Mouse (Mus musculus): ENCODE data around the gene Myrip. TPM values are rescaled to one million over a fixed set of nuclear protein-coding genes. Genes with fewer than 3 reads are reported as not detected.
A peak's percentile ranks its signal among the peaks of the same experiment; 100 is the strongest.

Myrip gene
- polyA plus RNA-seq, 1 experiment from 2014 or later, result 0.86 TPM

DNA sequence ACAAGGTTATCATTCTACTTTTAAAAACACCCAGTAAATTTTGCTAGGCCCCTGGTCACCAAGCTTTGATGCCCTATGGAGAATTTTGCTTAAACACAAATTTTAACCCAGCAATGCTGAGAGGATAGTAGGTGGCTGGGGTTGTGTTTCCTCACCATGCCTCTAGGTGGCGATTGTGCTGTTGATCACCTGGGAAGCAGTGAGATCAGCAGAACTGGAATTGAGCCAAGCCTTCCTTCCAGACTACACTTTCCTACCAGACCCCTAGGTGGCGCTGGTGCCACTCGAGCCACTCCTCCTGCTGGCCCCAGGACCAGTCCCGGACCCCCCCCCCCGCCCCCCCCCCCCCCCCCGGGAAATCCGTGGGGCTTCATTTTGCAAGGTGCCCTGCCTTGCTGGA lies 114.2 kb downstream of the Myrip start:
- Histone ChIP-seq H3K36me3 (ENCODE audit: control insufficient read depth, insufficient read depth, low read length) (no peaks in the 10 kb centered on the region), H3K27me3 (ENCODE audit: control insufficient read depth, insufficient read depth, low read length) (no peaks in the 10 kb centered on the region), H3K27ac (ENCODE audit: low read depth, low read length) (no peak overlapping the region), H3K4me2 (ENCODE audit: low read depth, low read length, severe bottlenecking) (no peak overlapping the region), H3K4me3 (ENCODE audit: low read depth, low read length) (no peak overlapping the region), H3K9ac (ENCODE audit: low read length) (no peak overlapping the region), H3K9me3 (ENCODE audit: control insufficient read depth, low read length) (no peaks in the 10 kb centered on the region), H3K4me1 (replicated peaks; ENCODE audit: control insufficient read depth, insufficient read depth, low read length) (no peaks in the 10 kb centered on the region)
- WGBS, result 0% methylated on average over 4 of the region's 7 CpGs
- DNase-seq (ENCODE audit: low spot score), result peak; percentile 89
- peak; percentile 27; the same call in 1 of the 2 replicates for ATAC-seq (replicated peaks; ENCODE audit: low FRiP score)

GRCm38 (mm10) chr9:120416151-120416550 lies 114.8 kb downstream of the Myrip start:
- ATAC-seq (replicated peaks; ENCODE audit: low FRiP score) (no peak), DNase-seq (ENCODE audit: low spot score) (no peak)
- Histone ChIP-seq H3K27me3 (ENCODE audit: control insufficient read depth, insufficient read depth, low read length) (no peaks in the 10 kb centered on the region), H3K9ac (ENCODE audit: low read length) (no peak overlapping the region), H3K36me3 (ENCODE audit: control insufficient read depth, insufficient read depth, low read length) (no peaks in the 10 kb centered on the region), H3K4me2 (ENCODE audit: low read depth, low read length, severe bottlenecking) (no peak overlapping the region), H3K4me3 (ENCODE audit: low read depth, low read length) (no peak overlapping the region), H3K9me3 (ENCODE audit: control insufficient read depth, low read length) (no peaks in the 10 kb centered on the region), H3K4me1 (replicated peaks; ENCODE audit: control insufficient read depth, insufficient read depth, low read length) (no peaks in the 10 kb centered on the region), H3K27ac (ENCODE audit: low read depth, low read length) (no peak overlapping the region)
- WGBS, result 91% methylated on average over 5 of the region's 5 CpGs

GRCm38 (mm10) chr9:120416729-120417128 lies 115.4 kb downstream of the Myrip start:
- no peak for ATAC-seq (replicated peaks; ENCODE audit: low FRiP score)
- no peaks in the 10 kb centered on the region for H3K36me3 ChIP-seq (ENCODE audit: control insufficient read depth, insufficient read depth, low read length)
- 84% methylated on average over 5 of the region's 5 CpGs for WGBS
- H3K9ac ChIP-seq (ENCODE audit: low read length), result no peak overlapping the region
- H3K27ac ChIP-seq (ENCODE audit: low read depth, low read length), result no peak overlapping the region
- H3K27me3 ChIP-seq (ENCODE audit: control insufficient read depth, insufficient read depth, low read length), result no peaks in the 10 kb centered on the region
- DNase-seq (ENCODE audit: low spot score), result no peak
- H3K9me3 ChIP-seq (ENCODE audit: control insufficient read depth, low read length), result no peaks in the 10 kb centered on the region
- H3K4me1 ChIP-seq (replicated peaks; ENCODE audit: control insufficient read depth, insufficient read depth, low read length), result no peaks in the 10 kb centered on the region
- no peak overlapping the region for H3K4me3 ChIP-seq (ENCODE audit: low read depth, low read length)
- no peak overlapping the region for H3K4me2 ChIP-seq (ENCODE audit: low read depth, low read length, severe bottlenecking)

- Histone ChIP-seq H3K36me3 (ENCODE audit: control insufficient read depth, insufficient read depth, low read length) (no peaks in the 10 kb centered on the region), H3K4me2 (ENCODE audit: low read depth, low read length, severe bottlenecking) (no peak overlapping the region), H3K4me3 (ENCODE audit: low read depth, low read length) (no peak overlapping the region), H3K9ac (ENCODE audit: low read length) (no peak overlapping the region), H3K4me1 (replicated peaks; ENCODE audit: control insufficient read depth, insufficient read depth, low read length) (no peaks in the 10 kb centered on the region), H3K9me3 (ENCODE audit: control insufficient read depth, low read length) (no peaks in the 10 kb centered on the region), H3K27me3 (ENCODE audit: control insufficient read depth, insufficient read depth, low read length) (no peaks in the 10 kb centered on the region), H3K27ac (ENCODE audit: low read depth, low read length) (no peak overlapping the region)
- WGBS, result 87% methylated on average over 7 of the region's 7 CpGs
- DNase-seq (ENCODE audit: low spot score) (no peak), ATAC-seq (replicated peaks; ENCODE audit: low FRiP score) (no peak)
Measured at GRCm38 (mm10) chr9:120418582-120418981, 117.3 kb downstream of the Myrip start.

DNA sequence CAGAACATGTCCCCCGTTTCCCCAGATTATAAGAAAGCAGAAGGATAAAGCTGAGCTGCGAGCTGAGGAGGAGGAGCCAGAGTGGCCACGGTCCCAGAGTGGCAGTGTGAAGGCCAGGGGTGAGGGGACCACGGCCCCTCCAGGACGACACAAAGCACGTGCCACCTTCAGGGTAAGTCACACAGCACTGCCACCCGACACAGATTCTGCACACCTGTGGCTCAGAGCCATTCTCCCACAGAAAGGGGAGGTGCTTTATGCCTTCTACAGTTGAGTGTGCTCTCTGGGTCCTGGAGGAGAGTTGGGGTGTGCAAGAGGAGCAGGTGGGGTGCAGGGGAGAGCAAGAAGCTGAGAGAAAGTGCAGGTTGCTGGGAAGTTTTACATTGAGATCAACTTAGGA lies 123.3 kb downstream of the Myrip start:
- WGBS, result 74% methylated on average over 7 of the region's 7 CpGs
- no peaks in the 10 kb centered on the region for H3K9me3 ChIP-seq (ENCODE audit: control insufficient read depth, low read length)

DNA sequence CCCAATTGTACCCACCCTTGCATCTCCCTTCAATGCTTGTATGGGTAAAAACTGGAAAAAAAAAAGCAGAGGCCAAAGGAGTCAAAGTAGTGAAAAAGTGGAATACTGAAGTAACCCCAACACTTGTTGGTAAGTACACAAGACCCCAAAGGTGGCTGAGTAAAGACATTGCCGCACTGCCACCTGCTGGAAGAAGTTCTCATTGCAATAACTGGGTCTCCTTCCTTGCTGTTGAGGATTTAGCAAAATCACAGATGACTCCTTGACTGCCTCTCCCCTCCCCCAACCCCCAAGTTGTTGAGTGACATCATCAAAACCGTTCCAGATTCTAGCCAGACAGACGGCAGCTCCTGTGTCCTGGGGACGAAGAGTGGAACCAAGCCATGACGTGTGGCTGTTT lies 124.5 kb downstream of the Myrip start:
- WGBS, result 39% methylated on average over 5 of the region's 5 CpGs
- Histone ChIP-seq H3K4me2 (ENCODE audit: low read depth, low read length, severe bottlenecking) (no peak overlapping the region), H3K27me3 (ENCODE audit: control insufficient read depth, insufficient read depth, low read length) (no peaks in the 10 kb centered on the region), H3K4me1 (replicated peaks; ENCODE audit: control insufficient read depth, insufficient read depth, low read length) (no peaks in the 10 kb centered on the region), H3K9ac (ENCODE audit: low read length) (no peak overlapping the region), H3K27ac (ENCODE audit: low read depth, low read length) (no peak overlapping the region), H3K9me3 (ENCODE audit: control insufficient read depth, low read length) (no peaks in the 10 kb centered on the region), H3K36me3 (ENCODE audit: control insufficient read depth, insufficient read depth, low read length) (no peaks in the 10 kb centered on the region), H3K4me3 (ENCODE audit: low read depth, low read length) (no peak overlapping the region)
- DNase-seq (ENCODE audit: low spot score) (peak; percentile 86), ATAC-seq (replicated peaks; ENCODE audit: low FRiP score) (no peak)

More for the DNA sequence above, 123.3 kb downstream of the Myrip start:
- no peaks in the 10 kb centered on the region for H3K4me1 ChIP-seq (replicated peaks; ENCODE audit: control insufficient read depth, insufficient read depth, low read length)
- no peaks in the 10 kb centered on the region for H3K27me3 ChIP-seq (ENCODE audit: control insufficient read depth, insufficient read depth, low read length)
- H3K9ac ChIP-seq (ENCODE audit: low read length), result no peak overlapping the region
- H3K36me3 ChIP-seq (ENCODE audit: control insufficient read depth, insufficient read depth, low read length), result no peaks in the 10 kb centered on the region
- no peak overlapping the region for H3K4me3 ChIP-seq (ENCODE audit: low read depth, low read length)
- ATAC-seq (replicated peaks; ENCODE audit: low FRiP score), result no peak
- no peak overlapping the region for H3K27ac ChIP-seq (ENCODE audit: low read depth, low read length)
- no peak for DNase-seq (ENCODE audit: low spot score)
- no peak overlapping the region for H3K4me2 ChIP-seq (ENCODE audit: low read depth, low read length, severe bottlenecking)

GRCm38 (mm10) chr9:120428181-120428580 lies 126.9 kb downstream of the Myrip start:
- 72% methylated on average over 6 of the region's 6 CpGs for WGBS
- no peaks in the 10 kb centered on the region for H3K36me3 ChIP-seq (ENCODE audit: control insufficient read depth, insufficient read depth, low read length)
- H3K4me3 ChIP-seq (ENCODE audit: low read depth, low read length), result no peak overlapping the region
- H3K9me3 ChIP-seq (ENCODE audit: control insufficient read depth, low read length), result no peaks in the 10 kb centered on the region
- no peaks in the 10 kb centered on the region for H3K27me3 ChIP-seq (ENCODE audit: control insufficient read depth, insufficient read depth, low read length)
- H3K9ac ChIP-seq (ENCODE audit: low read length), result no peak overlapping the region
- H3K4me1 ChIP-seq (replicated peaks; ENCODE audit: control insufficient read depth, insufficient read depth, low read length), result no peaks in the 10 kb centered on the region
- H3K27ac ChIP-seq (ENCODE audit: low read depth, low read length), result no peak overlapping the region
- ATAC-seq (replicated peaks; ENCODE audit: low FRiP score), result no peak
- no peak for DNase-seq (ENCODE audit: low spot score)
- H3K4me2 ChIP-seq (ENCODE audit: low read depth, low read length, severe bottlenecking), result no peak overlapping the region

GRCm38 (mm10) chr9:120433747-120434146 lies 132.4 kb downstream of the Myrip start:
- Histone ChIP-seq H3K27ac (ENCODE audit: low read depth, low read length) (no peak overlapping the region), H3K4me1 (replicated peaks; ENCODE audit: control insufficient read depth, insufficient read depth, low read length) (peaks cover 9% of the 10 kb centered on the region), H3K27me3 (ENCODE audit: control insufficient read depth, insufficient read depth, low read length) (no peaks in the 10 kb centered on the region), H3K4me3 (ENCODE audit: low read depth, low read length) (no peak overlapping the region), H3K9ac (ENCODE audit: low read length) (no peak overlapping the region), H3K9me3 (ENCODE audit: control insufficient read depth, low read length) (no peaks in the 10 kb centered on the region), H3K4me2 (ENCODE audit: low read depth, low read length, severe bottlenecking) (no peak overlapping the region), H3K36me3 (ENCODE audit: control insufficient read depth, insufficient read depth, low read length) (no peaks in the 10 kb centered on the region)
- DNase-seq (ENCODE audit: low spot score) (peak; percentile 82), ATAC-seq (replicated peaks; ENCODE audit: low FRiP score) (peak; percentile 53)
- 35% methylated on average over 8 of the region's 8 CpGs for WGBS

- ATAC-seq (replicated peaks; ENCODE audit: low FRiP score), result no peak
- DNase-seq (ENCODE audit: low spot score), result no peak
Measured at GRCm38 (mm10) chr9:120435841-120436240, 134.5 kb downstream of the Myrip start.

More at GRCm38 (mm10) chr9:120435841-120436240, 134.5 kb downstream of the Myrip start:
- Histone ChIP-seq H3K9ac (ENCODE audit: low read length) (no peak overlapping the region), H3K36me3 (ENCODE audit: control insufficient read depth, insufficient read depth, low read length) (no peaks in the 10 kb centered on the region), H3K4me3 (ENCODE audit: low read depth, low read length) (no peak overlapping the region), H3K27ac (ENCODE audit: low read depth, low read length) (peak overlapping the region; percentile 14; the same call in 1 of the 2 replicates), H3K4me2 (ENCODE audit: low read depth, low read length, severe bottlenecking) (no peak overlapping the region), H3K27me3 (ENCODE audit: control insufficient read depth, insufficient read depth, low read length) (no peaks in the 10 kb centered on the region), H3K4me1 (replicated peaks; ENCODE audit: control insufficient read depth, insufficient read depth, low read length) (peaks cover 9% of the 10 kb centered on the region), H3K9me3 (ENCODE audit: control insufficient read depth, low read length) (no peaks in the 10 kb centered on the region; the same call in 1 of the 2 replicates)
- WGBS, result 60% methylated on average over 8 of the region's 8 CpGs
